Mouse (Mus musculus): ENCODE results near the gene Arhgdib.
"Not testable (repeated sequence)": the region's sequence is repeated elsewhere in the genome, so short reads cannot be mapped to it uniquely, and the experiment has no call there.

DNA sequence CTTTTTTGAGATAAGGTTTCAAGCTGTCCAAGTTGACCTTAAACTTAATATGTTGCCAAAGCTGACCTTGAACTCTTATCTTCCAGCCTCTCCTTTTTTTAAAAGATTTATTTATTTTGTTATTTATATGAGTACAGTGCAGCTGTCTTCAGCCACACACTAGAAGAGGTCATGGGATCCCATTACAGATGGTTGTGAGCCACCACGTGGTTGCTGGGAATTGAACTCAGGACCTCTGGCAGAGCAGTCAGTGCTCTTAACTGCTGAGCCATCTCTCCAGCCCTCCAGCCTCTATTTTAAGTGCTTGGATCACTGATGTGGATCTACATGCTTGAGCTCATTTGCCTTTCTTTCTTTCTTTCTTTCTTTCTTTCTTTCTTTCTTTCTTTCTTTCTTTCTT is 56.9 kb downstream of the Arhgdib start:
- TF ChIP-seq CTCF, EP300 (IDR thresholded peaks at IDR 0.05; ENCODE audit: low read depth): not testable (repeated sequence)
